Comparison of ENCODE assay signal across 9 mouse cellular contexts in the genomic region with DNA sequence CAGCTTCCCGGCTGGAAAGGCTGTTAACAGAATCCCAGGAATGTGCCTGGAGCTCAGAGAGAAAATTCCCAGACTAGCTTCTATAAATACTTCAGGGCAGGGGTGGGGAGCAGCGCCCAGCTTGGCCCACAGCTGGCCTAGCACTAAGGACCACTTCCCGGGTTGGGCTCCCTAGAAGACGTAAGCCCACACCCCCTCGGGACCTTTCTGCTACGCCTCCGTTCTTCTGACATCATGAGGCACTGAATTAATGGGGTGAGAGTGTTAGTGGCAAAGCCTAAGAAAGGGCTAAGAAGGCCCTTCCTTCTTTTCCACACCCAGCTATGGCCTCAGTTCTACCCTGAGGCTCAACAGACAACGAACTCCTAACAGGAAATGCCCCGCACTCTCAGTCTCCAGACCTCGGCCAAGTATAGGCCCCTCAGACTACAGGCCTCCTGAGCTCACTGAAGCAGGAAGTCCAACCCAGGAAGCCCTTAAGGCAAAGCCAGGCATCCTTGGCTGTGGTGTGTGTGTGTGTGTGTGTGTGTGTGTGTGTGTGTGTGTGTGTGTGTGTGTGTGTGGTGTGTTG. TPM values are rescaled to one million over a fixed set of nuclear protein-coding genes. Genes with fewer than 3 reads are reported as not detected.
DNase-seq lines count a peak whose midpoint lies in the region; ATAC-seq lines count a peak whose summit lies in the region.
"Had no signal": no experiment of that assay in that cellular context is flagged by ENCODE, and none has a peak within 500 bp of the region (broad histone marks: within the 10 kb centered on the region; RNA-seq: fewer than 3 reads in every experiment).

No protein-coding gene starts in this region.

- no peak overlapping the region for H3K27ac ChIP-seq in midbrain, embryonic 14.5 days (replicated peaks; ENCODE audit: low read depth, low read length)
- no peak overlapping the region for H3K27ac ChIP-seq in midbrain, embryonic 15.5 days
- H3K27ac ChIP-seq in limb, embryonic 13.5 days = peak overlapping the region; percentile 83
- peak overlapping the region; percentile 54 for H3K27ac ChIP-seq in stomach, embryonic 15.5 days
- no peak overlapping the region for H3K27ac ChIP-seq in forebrain, embryonic 15.5 days (replicated peaks)

- peaks cover 43% of the 10 kb centered on the region for H3K4me1 ChIP-seq in midbrain, embryonic 14.5 days (ENCODE audit: control insufficient read depth, insufficient read depth, low read length)
- peaks cover 53% of the 10 kb centered on the region for H3K4me1 ChIP-seq in midbrain, embryonic 15.5 days
- H3K4me1 ChIP-seq in limb, embryonic 13.5 days = peaks cover 56% of the 10 kb centered on the region
- peaks cover 50% of the 10 kb centered on the region for H3K4me1 ChIP-seq in stomach, embryonic 15.5 days
- peaks cover 50% of the 10 kb centered on the region for H3K4me1 ChIP-seq in forebrain, embryonic 15.5 days

- ATAC-seq in midbrain, embryonic 14.5 days (ENCODE audit: low FRiP score, low TSS enrichment) = no peak
- no peak for ATAC-seq in midbrain, embryonic 15.5 days (replicated peaks)
- ATAC-seq in granulocyte monocyte progenitor cell, adult 5-6 weeks (replicated peaks; ENCODE audit: poor library complexity, severe bottlenecking) = peak; percentile 26
- peak; percentile 62 for ATAC-seq in limb, embryonic 13.5 days (ENCODE audit: low FRiP score, low read depth)
- ATAC-seq in stomach, embryonic 15.5 days (ENCODE audit: insufficient read depth, low FRiP score, low read depth) = no peak
- no peak for ATAC-seq in forebrain, embryonic 15.5 days (replicated peaks)

- no peak overlapping the region for H3K4me2 ChIP-seq in midbrain, embryonic 14.5 days (ENCODE audit: low read length)
- no peak overlapping the region for H3K4me2 ChIP-seq in midbrain, embryonic 15.5 days
- 0 out of 2 replicates have a peak overlapping the region, but pooled peaks have one; percentile 14 for H3K4me2 ChIP-seq in limb, embryonic 13.5 days (replicated peaks)
- no peak overlapping the region for H3K4me2 ChIP-seq in stomach, embryonic 15.5 days
- no peak overlapping the region for H3K4me2 ChIP-seq in forebrain, embryonic 15.5 days (replicated peaks)

- peak; percentile 27 for DNase-seq in midbrain, embryonic 14.5 days
- no peak for DNase-seq in adrenal gland, postnatal 25 days
- no peak for DNase-seq in cerebellum, postnatal 25 days

- no peaks in the 10 kb centered on the region for H3K9me3 ChIP-seq in midbrain, embryonic 14.5 days (ENCODE audit: control insufficient read depth, low read length)
- no peaks in the 10 kb centered on the region for H3K9me3 ChIP-seq in midbrain, embryonic 15.5 days
- no peaks in the 10 kb centered on the region for H3K9me3 ChIP-seq in limb, embryonic 13.5 days
- H3K9me3 ChIP-seq in stomach, embryonic 15.5 days = no peaks in the 10 kb centered on the region
- no peaks in the 10 kb centered on the region for H3K9me3 ChIP-seq in forebrain, embryonic 15.5 days

- H3K27me3 ChIP-seq in midbrain, embryonic 14.5 days (ENCODE audit: control insufficient read depth, insufficient read depth, low read length) = no peaks in the 10 kb centered on the region
- H3K27me3 ChIP-seq in midbrain, embryonic 15.5 days (replicated peaks) = no peaks in the 10 kb centered on the region
- H3K27me3 ChIP-seq in limb, embryonic 13.5 days = no peaks in the 10 kb centered on the region
- no peaks in the 10 kb centered on the region for H3K27me3 ChIP-seq in stomach, embryonic 15.5 days (replicated peaks)
- no peaks in the 10 kb centered on the region for H3K27me3 ChIP-seq in forebrain, embryonic 15.5 days

- no peaks in the 10 kb centered on the region for H3K36me3 ChIP-seq in midbrain, embryonic 14.5 days (ENCODE audit: control insufficient read depth, insufficient read depth, low read length)
- no peaks in the 10 kb centered on the region for H3K36me3 ChIP-seq in midbrain, embryonic 15.5 days (replicated peaks)
- H3K36me3 ChIP-seq in limb, embryonic 13.5 days = no peaks in the 10 kb centered on the region
- H3K36me3 ChIP-seq in stomach, embryonic 15.5 days = no peaks in the 10 kb centered on the region
- no peaks in the 10 kb centered on the region for H3K36me3 ChIP-seq in forebrain, embryonic 15.5 days

- 71% methylated on average over 10 of the region's 10 CpGs for WGBS in midbrain, embryonic 14.5 days
- WGBS in midbrain, embryonic 15.5 days = 70% methylated on average over 10 of the region's 10 CpGs
- WGBS in limb, embryonic 13.5 days = 9% methylated on average over 10 of the region's 10 CpGs
- WGBS in stomach, embryonic 15.5 days = 26% methylated on average over 10 of the region's 10 CpGs
- WGBS in forebrain, embryonic 15.5 days = 75% methylated on average over 10 of the region's 10 CpGs

- no peak overlapping the region for H3K9ac ChIP-seq in midbrain, embryonic 14.5 days (replicated peaks; ENCODE audit: low read length)
- H3K9ac ChIP-seq in midbrain, embryonic 15.5 days = no peak overlapping the region
- H3K9ac ChIP-seq in limb, embryonic 13.5 days = no peak overlapping the region
- H3K9ac ChIP-seq in stomach, embryonic 15.5 days = no peak overlapping the region
- no peak overlapping the region for H3K9ac ChIP-seq in forebrain, embryonic 15.5 days (replicated peaks)

- no peak overlapping the region for H3K4me3 ChIP-seq in midbrain, embryonic 14.5 days (replicated peaks; ENCODE audit: low read depth, low read length)
- H3K4me3 ChIP-seq in midbrain, embryonic 15.5 days = no peak overlapping the region
- H3K4me3 ChIP-seq in limb, embryonic 13.5 days = no peak overlapping the region
- no peak overlapping the region for H3K4me3 ChIP-seq in stomach, embryonic 15.5 days (replicated peaks)
- no peak overlapping the region for H3K4me3 ChIP-seq in forebrain, embryonic 15.5 days

RNA-seq across cellular contexts. Expression of gene Stpg4, which starts 51.5 kb away (rescaled TPM):
- not detected in 2 replicates for polyA plus RNA-seq in midbrain, embryonic 14.5 days (2014; fragmentation: Nextera tagmentation; extraction: Ambion mirVana)
- 0.42 and 0.54 TPM in 2 replicates for polyA plus RNA-seq in midbrain, embryonic 15.5 days (2015; fragmentation: Nextera tagmentation; extraction: Ambion mirVana)
- not detected in 2 replicates for total RNA-seq in granulocyte monocyte progenitor cell, adult 5-6 weeks (2014; fragmentation: Nextera tagmentation)
- not detected in 2 replicates for total RNA-seq in granulocyte monocyte progenitor cell, adult 5-6 weeks (2017)
- not detected in 2 replicates for polyA plus RNA-seq in limb, embryonic 13.5 days (2015; fragmentation: Nextera tagmentation; extraction: Ambion mirVana)
- not detected in 2 replicates for polyA plus RNA-seq in stomach, embryonic 15.5 days (2015; fragmentation: Nextera tagmentation; extraction: Ambion mirVana)
- total RNA-seq in adrenal gland, postnatal 25 days (2021) = not detected in 2 replicates
- polyA plus RNA-seq in forebrain, embryonic 15.5 days (2015; fragmentation: Nextera tagmentation; extraction: Ambion mirVana) = not detected in 2 replicates
- total RNA-seq: heart, adult 18-20 months had no signal

Comparison
In these comparisons a context has a peak if more than half of its experiments do, and no peak if none do; other contexts are left out.
1. ATAC-seq: peak in granulocyte monocyte progenitor cell, adult 5-6 weeks (single experiment) and limb, embryonic 13.5 days (single experiment); none in midbrain, embryonic 14.5 days (single experiment), midbrain, embryonic 15.5 days (single experiment), stomach, embryonic 15.5 days (single experiment) and forebrain, embryonic 15.5 days (single experiment).
2. H3K27ac ChIP-seq: peak in limb, embryonic 13.5 days (single experiment) and stomach, embryonic 15.5 days (single experiment); none in midbrain, embryonic 14.5 days (single experiment), midbrain, embryonic 15.5 days (single experiment) and forebrain, embryonic 15.5 days (single experiment).